Mouse (Mus musculus): Measurements from ENCODE around the gene Schip1. TPM values are rescaled to one million over a fixed set of nuclear protein-coding genes. Genes with fewer than 3 reads are reported as not detected.

The Schip1 gene
- polyA plus RNA-seq, 1 experiment from 2014 or later: 154 TPM

DNA sequence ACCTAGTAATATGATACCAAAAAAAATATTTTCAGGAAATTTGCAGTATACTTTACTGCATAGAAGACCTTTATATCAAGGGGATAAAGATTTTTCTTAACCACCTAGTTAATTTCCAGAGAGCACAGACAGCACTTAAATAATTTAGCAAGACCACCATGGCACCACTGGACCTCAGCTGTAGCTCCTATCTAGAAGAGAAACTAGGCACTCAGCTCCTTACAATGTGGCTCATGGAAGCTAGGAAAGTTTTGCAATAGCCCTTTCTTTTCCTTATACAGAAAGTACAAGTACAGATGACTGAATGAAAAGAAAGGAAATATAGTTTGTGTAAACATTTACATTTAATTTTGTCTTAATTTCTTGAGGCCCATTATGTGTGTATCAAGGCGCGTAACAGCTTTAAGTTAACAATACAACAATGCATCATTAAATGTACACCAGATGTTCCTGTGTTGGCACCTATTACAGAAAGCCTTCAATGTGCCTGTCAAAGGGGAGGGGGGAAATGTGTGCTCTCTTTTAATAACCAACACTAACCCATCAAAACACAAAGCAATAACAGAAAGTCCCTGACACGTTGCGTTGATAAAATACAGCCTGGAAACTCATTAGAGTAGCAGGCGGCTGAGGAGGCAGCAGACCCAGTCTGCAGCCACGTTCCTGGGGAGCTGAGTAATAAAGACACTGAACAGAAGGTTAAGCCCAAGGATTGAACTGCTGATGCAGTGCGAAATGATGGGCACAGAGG, 218.4 kb downstream of the Schip1 start:
- Histone ChIP-seq H3K27ac (replicated peaks) (peak overlapping the region; percentile 53), H3K4me3 (no peak overlapping the region), H3K27me3 (no peaks in the 10 kb centered on the region)

DNA sequence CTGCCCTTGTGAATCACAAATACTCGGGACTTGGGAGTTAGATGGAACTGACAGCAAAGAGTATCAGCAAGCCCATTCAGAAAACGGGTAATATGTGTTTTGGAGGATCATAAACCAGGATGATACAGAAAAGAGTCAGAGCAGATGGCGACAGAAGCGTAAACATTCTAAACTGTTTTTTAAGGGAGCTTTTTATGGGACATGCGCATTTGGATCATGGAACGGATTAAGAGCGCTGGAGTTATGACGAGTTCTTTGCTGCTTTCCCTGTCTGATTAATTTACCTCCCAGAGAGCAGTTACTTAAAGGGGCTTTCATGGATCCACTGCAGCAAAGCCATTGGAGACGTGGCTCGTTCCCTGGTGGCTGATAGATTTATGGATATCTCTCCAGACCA, 219.0 kb downstream of the Schip1 start:
- H3K4me1 ChIP-seq (replicated peaks): peaks cover 14% of the 10 kb centered on the region
- peak overlapping the region; percentile 53 for H3K27ac ChIP-seq (replicated peaks)
- ATAC-seq (ENCODE audit: low FRiP score, low read depth): 0 out of 2 replicates have a peak, but pooled peaks have one; percentile 19
- H3K4me2 ChIP-seq: peak overlapping the region; percentile 36
- H3K27me3 ChIP-seq: no peaks in the 10 kb centered on the region
- no peak overlapping the region for H3K9ac ChIP-seq
- no peaks in the 10 kb centered on the region for H3K36me3 ChIP-seq
- H3K4me3 ChIP-seq: no peak overlapping the region
- WGBS: 42% methylated on average over 10 of the region's 10 CpGs
- no peaks in the 10 kb centered on the region for H3K9me3 ChIP-seq

More for the DNA sequence above, 218.4 kb downstream of the Schip1 start:
- peak; percentile 79; the same call in 1 of the 2 replicates for ATAC-seq (ENCODE audit: low FRiP score, low read depth)
- 22% methylated on average over 7 of the region's 7 CpGs for WGBS
- Histone ChIP-seq H3K4me1 (replicated peaks) (peaks cover 14% of the 10 kb centered on the region), H3K36me3 (no peaks in the 10 kb centered on the region), H3K9me3 (no peaks in the 10 kb centered on the region), H3K4me2 (peak overlapping the region; percentile 36), H3K9ac (no peak overlapping the region)

DNA sequence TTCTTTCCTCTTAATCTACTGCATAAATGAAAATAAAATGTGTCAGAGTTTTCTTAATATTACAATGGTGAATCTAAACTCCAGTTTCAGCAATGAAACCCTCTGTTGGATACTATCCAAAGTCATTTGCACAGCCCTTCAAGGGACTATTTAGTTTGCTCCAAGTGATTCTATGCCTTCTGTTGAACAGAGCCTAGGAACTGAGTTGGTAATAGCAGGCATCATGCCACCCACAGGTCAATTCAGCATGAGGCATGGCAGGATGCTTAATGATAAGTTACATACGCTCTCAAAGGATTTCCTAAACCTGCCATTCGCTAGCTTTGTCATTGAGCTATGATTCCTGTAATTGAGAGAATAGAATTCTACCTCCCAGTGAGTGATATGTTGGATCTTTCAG, 219.9 kb downstream of the Schip1 start:
- Histone ChIP-seq H3K9me3 (no peaks in the 10 kb centered on the region), H3K27ac (replicated peaks) (no peak overlapping the region), H3K27me3 (no peaks in the 10 kb centered on the region), H3K9ac (no peak overlapping the region), H3K4me1 (replicated peaks) (peaks cover 14% of the 10 kb centered on the region), H3K4me2 (no peak overlapping the region), H3K36me3 (no peaks in the 10 kb centered on the region), H3K4me3 (no peak overlapping the region)
- ATAC-seq (ENCODE audit: low FRiP score, low read depth): no peak
- 48% methylated on average over 2 of the region's 2 CpGs for WGBS

DNA sequence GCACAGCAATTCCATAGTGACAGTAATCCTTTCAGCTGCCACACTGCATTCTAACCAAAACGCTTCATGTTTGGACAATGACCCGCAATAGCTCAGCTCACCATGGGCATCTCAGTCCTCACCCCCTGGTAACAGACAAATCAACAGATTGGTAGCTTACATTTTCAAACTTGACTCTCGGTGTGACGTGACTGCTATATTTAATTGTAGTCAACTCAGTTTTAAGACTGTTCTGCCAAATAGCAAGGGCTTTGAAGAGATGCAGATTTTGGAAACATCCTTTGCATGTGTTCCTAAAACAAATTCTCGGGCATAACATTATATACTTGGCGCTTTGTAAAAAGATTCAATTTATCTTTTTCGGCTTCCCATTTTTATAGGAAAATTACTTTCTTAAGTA, 232.2 kb downstream of the Schip1 start:
- no peak for ATAC-seq (ENCODE audit: low FRiP score, low read depth)
- Histone ChIP-seq H3K9me3 (no peaks in the 10 kb centered on the region), H3K27me3 (no peaks in the 10 kb centered on the region), H3K4me2 (no peak overlapping the region), H3K9ac (no peak overlapping the region), H3K36me3 (no peaks in the 10 kb centered on the region), H3K27ac (replicated peaks) (no peak overlapping the region), H3K4me3 (no peak overlapping the region), H3K4me1 (replicated peaks) (no peaks in the 10 kb centered on the region)
- WGBS: 79% methylated on average over 7 of the region's 7 CpGs

DNA sequence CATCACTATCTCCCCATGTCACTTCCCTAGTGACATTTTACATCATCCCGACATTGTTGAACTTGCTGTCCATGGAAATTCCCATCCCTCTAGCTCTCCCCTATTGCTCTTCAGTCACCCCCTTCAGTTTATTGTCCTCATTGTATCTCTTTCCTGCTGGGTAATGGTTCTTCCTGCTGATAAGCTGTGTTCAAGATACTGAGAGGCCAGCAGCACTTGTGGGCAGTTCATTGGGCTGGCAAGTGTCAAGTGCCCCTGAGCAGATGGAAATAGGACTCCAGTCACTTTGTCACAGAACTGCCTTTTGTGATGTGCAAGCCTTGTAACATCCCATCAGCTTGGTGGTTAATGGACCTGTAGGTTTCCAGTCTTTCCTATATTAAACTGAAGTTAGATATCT, 241.0 kb downstream of the Schip1 start:
- no peak overlapping the region for H3K9ac ChIP-seq
- no peak overlapping the region for H3K27ac ChIP-seq (replicated peaks)
- H3K9me3 ChIP-seq: no peaks in the 10 kb centered on the region
- no peaks in the 10 kb centered on the region for H3K4me1 ChIP-seq (replicated peaks)
- no peak overlapping the region for H3K4me2 ChIP-seq
- H3K36me3 ChIP-seq: no peaks in the 10 kb centered on the region
- WGBS: 29% methylated on average over 1 of the region's 1 CpGs
- H3K27me3 ChIP-seq: no peaks in the 10 kb centered on the region
- ATAC-seq (ENCODE audit: low FRiP score, low read depth): no peak
- H3K4me3 ChIP-seq: no peak overlapping the region

DNA sequence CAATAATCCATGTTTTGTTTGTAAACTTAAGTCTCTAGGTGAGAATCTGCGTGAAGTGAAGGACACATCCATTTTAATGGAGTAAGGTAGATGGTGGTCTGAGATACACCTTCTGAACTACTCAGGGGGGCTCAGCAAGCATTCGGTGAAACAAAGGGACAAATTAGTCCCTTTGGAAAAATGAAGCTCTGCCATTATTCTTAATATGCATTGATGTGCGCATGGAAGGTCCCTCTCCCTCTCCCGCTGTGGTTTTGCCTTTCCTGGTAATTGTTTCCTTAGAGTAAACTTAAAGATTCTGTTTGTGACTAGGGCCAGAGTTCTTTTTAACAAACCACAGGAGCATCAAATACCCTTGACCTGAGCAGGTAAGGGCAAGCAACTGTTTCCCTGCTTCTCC, 242.1 kb downstream of the Schip1 start:
- Histone ChIP-seq H3K36me3 (no peaks in the 10 kb centered on the region), H3K27ac (replicated peaks) (no peak overlapping the region), H3K4me2 (no peak overlapping the region), H3K9me3 (no peaks in the 10 kb centered on the region), H3K27me3 (no peaks in the 10 kb centered on the region), H3K9ac (no peak overlapping the region), H3K4me1 (replicated peaks) (no peaks in the 10 kb centered on the region), H3K4me3 (no peak overlapping the region)
- ATAC-seq (ENCODE audit: low FRiP score, low read depth): no peak
- 28% methylated on average over 4 of the region's 4 CpGs for WGBS

DNA sequence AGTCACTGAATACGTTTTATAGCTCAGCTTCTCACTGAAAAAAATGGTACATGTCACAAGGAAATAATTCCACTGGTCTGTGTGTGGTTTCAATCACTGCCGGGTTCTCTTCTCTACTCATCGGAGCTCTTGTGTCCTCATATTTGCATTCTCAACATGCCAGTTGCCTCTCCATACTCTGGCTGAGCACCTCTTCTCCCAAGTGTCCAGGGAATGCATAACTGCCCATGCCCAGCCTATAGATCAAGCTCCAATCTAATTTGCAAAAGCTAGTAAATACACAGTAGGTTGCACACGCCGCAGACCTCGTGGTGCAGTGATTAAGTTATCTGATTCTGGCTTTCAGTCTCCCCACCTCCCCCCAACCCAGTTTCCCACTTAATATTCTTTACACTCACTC, 261.0 kb downstream of the Schip1 start:
- WGBS: 56% methylated on average over 6 of the region's 6 CpGs

DNA sequence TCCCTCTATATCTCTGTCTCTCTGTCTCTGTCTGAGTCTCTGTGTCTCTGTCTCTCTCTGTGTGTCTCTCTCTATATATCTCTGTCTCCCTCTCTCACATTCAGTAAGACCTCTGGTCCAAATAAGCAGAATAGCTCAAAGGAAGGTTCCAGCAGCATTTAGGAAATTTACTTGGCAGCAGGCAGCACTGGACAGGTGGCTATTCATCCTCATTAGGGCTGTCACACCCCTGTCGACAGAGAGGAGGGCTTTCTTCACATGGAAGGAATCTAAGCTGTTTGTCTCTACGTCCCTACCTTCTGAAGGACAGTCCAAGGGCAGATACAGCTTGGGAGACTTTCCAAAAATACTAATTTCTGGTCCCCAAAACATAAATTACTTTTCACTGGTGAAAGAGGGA, 267.9 kb downstream of the Schip1 start:
- H3K4me3 ChIP-seq: no peak overlapping the region
- H3K27me3 ChIP-seq: no peaks in the 10 kb centered on the region
- no peak overlapping the region for H3K9ac ChIP-seq
- H3K4me2 ChIP-seq: no peak overlapping the region
- H3K27ac ChIP-seq (replicated peaks): no peak overlapping the region
- H3K4me1 ChIP-seq (replicated peaks): no peaks in the 10 kb centered on the region
- 47% methylated on average over 2 of the region's 2 CpGs for WGBS
- H3K36me3 ChIP-seq: no peaks in the 10 kb centered on the region
- no peak for ATAC-seq (ENCODE audit: low FRiP score, low read depth)
- no peaks in the 10 kb centered on the region for H3K9me3 ChIP-seq

More for the DNA sequence above, 261.0 kb downstream of the Schip1 start:
- Histone ChIP-seq H3K27ac (replicated peaks) (no peak overlapping the region), H3K4me2 (no peak overlapping the region), H3K27me3 (no peaks in the 10 kb centered on the region), H3K9ac (no peak overlapping the region), H3K9me3 (no peaks in the 10 kb centered on the region), H3K4me3 (no peak overlapping the region), H3K36me3 (no peaks in the 10 kb centered on the region), H3K4me1 (replicated peaks) (no peaks in the 10 kb centered on the region)
- peak; percentile 30; the same call in 1 of the 2 replicates for ATAC-seq (ENCODE audit: low FRiP score, low read depth)

DNA sequence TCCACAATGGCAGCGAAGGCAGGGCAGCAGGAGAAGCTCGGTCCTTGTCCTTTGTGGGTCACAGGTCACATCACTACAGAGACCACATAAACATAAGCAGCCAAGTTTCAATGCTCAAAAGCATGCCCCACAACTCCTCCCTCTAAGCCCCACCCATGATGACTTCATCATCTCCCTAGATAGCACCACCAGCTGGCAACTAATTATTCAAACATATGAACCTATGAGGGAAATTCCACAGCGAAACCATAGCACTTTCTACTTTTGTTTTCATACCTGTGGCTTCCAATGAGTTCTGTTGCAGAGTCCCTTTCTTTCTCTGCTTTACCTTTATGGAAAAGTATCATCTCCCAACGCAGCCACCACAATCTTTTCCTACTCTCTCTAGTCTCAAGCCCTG, 270.9 kb downstream of the Schip1 start:
- no peak overlapping the region for H3K9ac ChIP-seq
- no peaks in the 10 kb centered on the region for H3K4me1 ChIP-seq (replicated peaks)
- no peaks in the 10 kb centered on the region for H3K36me3 ChIP-seq
- H3K4me2 ChIP-seq: no peak overlapping the region
- 89% methylated on average over 4 of the region's 4 CpGs for WGBS
- no peak overlapping the region for H3K27ac ChIP-seq (replicated peaks)
- H3K27me3 ChIP-seq: no peaks in the 10 kb centered on the region
- H3K9me3 ChIP-seq: no peaks in the 10 kb centered on the region
- no peak for ATAC-seq (ENCODE audit: low FRiP score, low read depth)
- no peak overlapping the region for H3K4me3 ChIP-seq

DNA sequence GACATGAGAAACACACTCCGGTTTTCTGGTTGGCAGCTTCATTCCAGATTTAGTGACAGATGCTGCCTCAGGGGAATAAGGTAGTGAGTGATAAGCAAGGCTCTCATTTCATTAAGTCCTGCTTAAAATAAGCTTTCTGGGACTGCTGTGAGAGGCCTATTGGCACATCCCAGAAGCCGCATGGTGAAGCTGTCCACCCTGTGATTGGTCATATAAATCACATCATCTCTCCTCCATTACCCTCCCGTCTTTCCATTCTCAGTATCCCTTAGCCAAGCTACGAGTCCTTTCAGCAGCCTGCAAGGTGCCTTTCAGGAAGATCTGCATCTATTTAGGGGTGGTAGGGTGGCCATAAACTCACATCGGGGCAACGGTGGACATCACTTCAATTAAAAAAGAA, 286.0 kb downstream of the Schip1 start:
- Histone ChIP-seq H3K4me1 (replicated peaks) (peaks cover 4% of the 10 kb centered on the region; the same call in 1 of the 2 replicates), H3K4me3 (no peak overlapping the region), H3K9ac (no peak overlapping the region), H3K36me3 (no peaks in the 10 kb centered on the region), H3K4me2 (no peak overlapping the region), H3K27me3 (no peaks in the 10 kb centered on the region), H3K27ac (replicated peaks) (no peak overlapping the region), H3K9me3 (no peaks in the 10 kb centered on the region)
- 61% methylated on average over 6 of the region's 6 CpGs for WGBS
- peak; percentile 61; the same call in 1 of the 2 replicates for ATAC-seq (ENCODE audit: low FRiP score, low read depth)

DNA sequence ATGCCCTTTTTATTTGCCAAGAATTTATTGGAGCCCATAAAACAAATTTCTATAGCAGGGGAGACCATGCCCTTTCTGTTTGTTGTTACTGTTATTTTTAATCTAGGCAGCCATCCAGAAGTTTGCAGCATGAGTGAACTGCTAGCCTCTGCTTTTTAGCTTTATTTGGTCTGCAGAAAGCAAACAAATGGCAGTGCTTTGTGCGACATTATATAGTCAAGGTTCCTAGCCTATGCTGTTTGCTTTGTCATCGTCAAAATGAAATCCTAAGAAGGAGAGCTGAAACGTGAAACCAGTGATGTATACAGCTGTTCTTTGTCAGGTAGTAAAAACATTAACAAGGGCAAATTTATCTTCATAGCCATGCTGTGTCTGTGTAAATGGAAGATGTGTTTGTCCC, 286.9 kb downstream of the Schip1 start:
- no peaks in the 10 kb centered on the region for H3K27me3 ChIP-seq
- H3K36me3 ChIP-seq: no peaks in the 10 kb centered on the region
- H3K4me2 ChIP-seq: no peak overlapping the region
- H3K9ac ChIP-seq: no peak overlapping the region
- H3K4me3 ChIP-seq: no peak overlapping the region
- 48% methylated on average over 3 of the region's 3 CpGs for WGBS
- H3K4me1 ChIP-seq (replicated peaks): peaks cover 4% of the 10 kb centered on the region; the same call in 1 of the 2 replicates
- no peak for ATAC-seq (ENCODE audit: low FRiP score, low read depth)
- H3K27ac ChIP-seq (replicated peaks): no peak overlapping the region
- no peaks in the 10 kb centered on the region for H3K9me3 ChIP-seq

DNA sequence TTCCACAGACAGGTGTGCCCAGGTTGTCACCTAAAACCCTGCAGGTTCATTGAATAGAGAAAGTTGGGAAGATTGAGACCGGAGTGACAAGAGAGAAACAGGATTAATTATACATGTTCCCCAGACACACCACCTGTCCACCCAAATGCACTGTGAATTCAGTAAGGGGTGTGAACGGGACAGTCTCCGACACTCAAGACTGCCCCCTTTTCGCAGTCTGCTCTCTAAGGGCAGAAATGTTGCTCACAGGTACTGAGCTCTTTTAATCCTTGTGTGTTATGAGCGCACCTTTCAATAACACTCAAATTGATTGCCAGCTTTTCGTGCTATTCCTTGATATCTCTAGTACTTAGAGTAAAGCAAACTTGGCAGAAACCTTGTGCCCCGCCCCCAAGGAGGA, 288.4 kb downstream of the Schip1 start:
- H3K9me3 ChIP-seq: no peaks in the 10 kb centered on the region
- H3K9ac ChIP-seq: no peak overlapping the region
- no peak overlapping the region for H3K4me3 ChIP-seq
- H3K4me1 ChIP-seq (replicated peaks): peaks cover 4% of the 10 kb centered on the region; the same call in 1 of the 2 replicates
- ATAC-seq (ENCODE audit: low FRiP score, low read depth): no peak
- no peak overlapping the region for H3K27ac ChIP-seq (replicated peaks)
- WGBS: 89% methylated on average over 7 of the region's 7 CpGs
- no peak overlapping the region for H3K4me2 ChIP-seq
- no peaks in the 10 kb centered on the region for H3K27me3 ChIP-seq
- H3K36me3 ChIP-seq: no peaks in the 10 kb centered on the region

DNA sequence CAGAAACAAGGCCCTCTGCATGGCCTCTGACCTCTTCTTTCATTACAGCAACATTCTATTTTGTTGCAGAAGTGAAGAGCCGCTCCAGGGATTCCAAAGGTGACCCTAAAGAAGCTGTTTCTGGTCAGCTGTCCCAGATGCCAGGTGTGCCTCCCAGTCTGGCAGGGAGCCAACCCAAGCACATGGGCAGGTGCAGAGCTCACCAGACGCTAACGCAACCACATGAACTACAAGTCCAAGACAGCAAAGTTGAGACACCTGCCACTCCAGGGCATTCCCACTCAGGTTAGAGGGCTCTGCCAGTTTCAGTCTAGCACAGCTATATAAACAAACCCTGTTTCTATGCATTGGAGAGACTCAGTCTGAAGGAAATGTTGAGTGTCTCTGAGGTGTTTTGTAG, 288.9 kb downstream of the Schip1 start:
- no peaks in the 10 kb centered on the region for H3K27me3 ChIP-seq
- no peak overlapping the region for H3K27ac ChIP-seq (replicated peaks)
- no peak overlapping the region for H3K4me3 ChIP-seq
- WGBS: 58% methylated on average over 3 of the region's 3 CpGs
- no peak overlapping the region for H3K4me2 ChIP-seq
- peaks cover 4% of the 10 kb centered on the region; the same call in 1 of the 2 replicates for H3K4me1 ChIP-seq (replicated peaks)
- ATAC-seq (ENCODE audit: low FRiP score, low read depth): no peak
- no peaks in the 10 kb centered on the region for H3K9me3 ChIP-seq
- H3K36me3 ChIP-seq: no peaks in the 10 kb centered on the region
- H3K9ac ChIP-seq: no peak overlapping the region

All from hindbrain, embryonic 15.5 days (tissue).